Comparison of ENCODE assay signal across 8 mouse cellular contexts in genomic region chr13:34077492-34078271, GRCm38 (mm10). TPM values are rescaled to one million over a fixed set of nuclear protein-coding genes. Genes with fewer than 3 reads are reported as not detected.
DNase-seq lines count a peak whose midpoint lies in the region; ATAC-seq and TF ChIP-seq lines count a peak whose summit lies in the region.

Gene Tubb2a, minus strand, starts transcription at chr13:34078007.

- peak within 1 kb of the TSS; percentile 35 for H3ac ChIP-seq in myocyte (ENCODE audit: control insufficient read depth, insufficient read length)

- no peaks in the 10 kb centered on the region for H3K27me3 ChIP-seq in heart, embryonic 13.5 days (replicated peaks)
- no peaks in the 10 kb centered on the region for H3K27me3 ChIP-seq in liver, embryonic 11.5 days (replicated peaks; ENCODE audit: control insufficient read depth, insufficient read depth, low read length)
- no peaks in the 10 kb centered on the region for H3K27me3 ChIP-seq in myocyte (ENCODE audit: control insufficient read depth, insufficient read depth, insufficient read length)

- H3K79me2 ChIP-seq in myocyte (ENCODE audit: control insufficient read depth, insufficient read depth): peaks cover 21% of the 10 kb centered on the region

- H3K9ac ChIP-seq in heart, embryonic 13.5 days: peak within 1 kb of the TSS; percentile 91
- H3K9ac ChIP-seq in liver, embryonic 11.5 days (ENCODE audit: low read depth, low read length): peak within 1 kb of the TSS; percentile 77

- 1% methylated on average over 45 of the region's 45 CpGs for WGBS in heart, embryonic 13.5 days
- WGBS in liver, embryonic 11.5 days: under 1% methylated on average over 45 of the region's 45 CpGs

- peak within 1 kb of the TSS; percentile 67 for H3K4me3 ChIP-seq in heart, embryonic 13.5 days
- H3K4me3 ChIP-seq in liver, embryonic 11.5 days (ENCODE audit: low read depth, low read length): peak within 1 kb of the TSS; percentile 79
- H3K4me3 ChIP-seq in myocyte: peak within 1 kb of the TSS; percentile 94

- peak within 1 kb of the TSS; percentile 48; the same call in 1 of the 2 replicates for H3K27ac ChIP-seq in heart, embryonic 13.5 days (replicated peaks)
- peak within 1 kb of the TSS; percentile 38; the same call in 1 of the 2 replicates for H3K27ac ChIP-seq in liver, embryonic 11.5 days (ENCODE audit: low read depth, low read length)

- no peaks in the 10 kb centered on the region for H3K9me3 ChIP-seq in heart, embryonic 13.5 days
- no peaks in the 10 kb centered on the region for H3K9me3 ChIP-seq in liver, embryonic 11.5 days (ENCODE audit: control insufficient read depth, low read length)

- H3K4me2 ChIP-seq in heart, embryonic 13.5 days: peak within 1 kb of the TSS; percentile 87
- peak within 1 kb of the TSS; percentile 99 for H3K4me2 ChIP-seq in liver, embryonic 11.5 days
- H3K4me2 ChIP-seq in myocyte (ENCODE audit: low read depth): peak within 1 kb of the TSS; percentile 97

- TF ChIP-seq POLR2A in myocyte (IDR thresholded peaks at IDR 0.05; ENCODE audit: insufficient read length, low read depth): peak; percentile 100

- H3K36me3 ChIP-seq in heart, embryonic 13.5 days: peaks cover 26% of the 10 kb centered on the region
- H3K36me3 ChIP-seq in liver, embryonic 11.5 days (ENCODE audit: control insufficient read depth, insufficient read depth, low read length): no peaks in the 10 kb centered on the region
- peaks cover 12% of the 10 kb centered on the region for H3K36me3 ChIP-seq in myocyte (ENCODE audit: control insufficient read depth, insufficient read depth)

- peak; percentile 92 for ATAC-seq in CD4-positive, CD25-positive, alpha-beta regulatory T cell, adult 4 months
- peak; percentile 80 for ATAC-seq in heart, embryonic 13.5 days (ENCODE audit: extremely low read depth, insufficient number of reproducible peaks, low FRiP score, low TSS enrichment)
- ATAC-seq in liver, embryonic 11.5 days (replicated peaks; ENCODE audit: low FRiP score): peak; percentile 89

- peak; percentile 73 for DNase-seq in c-Kit-negative CD71-positive TER-119-positive erythroid progenitor cells, embryonic 14.5 days (ENCODE audit: low read depth, low spot score)
- DNase-seq in fibroblast of lung, adult 2 months (ENCODE audit: low read depth): peak; percentile 62
- peak; percentile 96 for DNase-seq in kidney, postnatal 10 days
- peak; percentile 90 for DNase-seq in liver, embryonic 11.5 days (ENCODE audit: low spot score)
- peak; percentile 92 to 97 for DNase-seq in spleen, postnatal 4 days (ENCODE audit: low spot score in 2 of 2)

- peaks cover 20% of the 10 kb centered on the region for H3K4me1 ChIP-seq in heart, embryonic 13.5 days
- H3K4me1 ChIP-seq in liver, embryonic 11.5 days (replicated peaks; ENCODE audit: control insufficient read depth, insufficient read depth, low read length): peaks cover 14% of the 10 kb centered on the region

TF ChIP-seq in myocyte, 11 proteins besides CTCF, POLR2A, EP300 and RAD21:
- TF ChIP-seq USF1 (IDR thresholded peaks at IDR 0.05; ENCODE audit: low read depth) (no peak), MYOD1 (IDR thresholded peaks at IDR 0.05; ENCODE audit: control insufficient read depth in 1 of 3, insufficient read length in 2 of 3, low read depth in 2 of 3) (peak in 1 of 3 experiments; percentile 20), MYOG (IDR thresholded peaks at IDR 0.05; ENCODE audit: control insufficient read depth in 1 of 3, insufficient read depth in 1 of 3, insufficient read length in 2 of 3, low read depth in 2 of 3) (peak in 1 of 3 experiments; percentile 34), TCF3 (IDR thresholded peaks at IDR 0.05; ENCODE audit: insufficient read length, low read depth) (no peak), SRF (IDR thresholded peaks at IDR 0.05; ENCODE audit: control insufficient read depth, insufficient read length, low read depth) (peak; percentile 37), REST (IDR thresholded peaks at IDR 0.05; ENCODE audit: insufficient read depth, insufficient read length) (peak; percentile 49), POLR2AphosphoS2 (IDR thresholded peaks at IDR 0.05; ENCODE audit: insufficient read length, low read depth) (peak; percentile 100)
TF ChIP-seq in myocyte: peak in this region for 5.

RNA-seq across cellular contexts. Expression of gene Tubb2a, which starts in this region (rescaled TPM):
- 10 to 100 TPM; 17.8 to 20.1 TPM for polyA plus RNA-seq in CD4-positive, CD25-positive, alpha-beta regulatory T cell, adult 4 months (2017; shearing (Covaris generic))
- 140 and 144 TPM in 2 replicates for polyA plus RNA-seq in heart, embryonic 13.5 days (2015; fragmentation: Nextera tagmentation; extraction: Ambion mirVana)
- polyA plus RNA-seq in liver, embryonic 11.5 days (2014; fragmentation: Nextera tagmentation; extraction: Ambion mirVana): 81.0 and 87.9 TPM in 2 replicates
- polyA plus RNA-seq in myocyte (2012; fragmentation: generic; extraction: Trizol): 550 TPM

Comparison
In these comparisons a context has a peak if more than half of its experiments do, and no peak if none do; other contexts are left out.
1. Peak in every context shown above with its lines: DNase-seq, ATAC-seq, H3K4me3 ChIP-seq and H3K27ac ChIP-seq.